Mouse (Mus musculus) heart, embryonic 13.5 days (tissue): ENCODE data around the gene Sec22c. TPM values are rescaled to one million over a fixed set of nuclear protein-coding genes. Genes with fewer than 3 reads are reported as not detected.

Experiments used
- ATAC-seq: fragments of 200-750 bp; cut with Nextera tagmentation; 2 replicates; pipeline ENCODE4 v1.8.0; 2017; ENCODE audit warnings: moderate TSS enrichment; ENCODE audit not compliant: insufficient number of reproducible peaks, low FRiP score, low TSS enrichment; ENCODE audit errors: extremely low read depth
- H3K27ac ChIP-seq: fragments of 300-500 bp; sonication (generic); replicated peaks from 2 replicates; pipeline ENCODE4 v1.5.1; 2015; ENCODE audit warnings: moderate library complexity, mild to moderate bottlenecking, inconsistent platforms
- H3K27me3 ChIP-seq: fragments of 300-500 bp; sonication (generic); replicated peaks from 2 replicates; pipeline ENCODE4 v1.6.1; 2015; ENCODE audit warnings: mild to moderate bottlenecking, inconsistent platforms
- H3K36me3 ChIP-seq: fragments of 300-500 bp; sonication (generic); 2 replicates; pipeline ENCODE4 v1.6.1; 2015; ENCODE audit warnings: mild to moderate bottlenecking, inconsistent platforms
- H3K4me1 ChIP-seq: fragments of 300-500 bp; sonication (generic); 2 replicates; pipeline ENCODE4 v1.6.1; 2015; ENCODE audit warnings: inconsistent platforms
- H3K4me2 ChIP-seq: fragments of 300-500 bp; sonication (generic); 2 replicates; pipeline ENCODE4 v1.6.1; 2015; ENCODE audit warnings: inconsistent platforms, mild to moderate bottlenecking, moderate library complexity
- H3K4me3 ChIP-seq: fragments of 300-500 bp; sonication (generic); 2 replicates; pipeline ENCODE4 v1.5.1; 2015; ENCODE audit warnings: moderate library complexity, mild to moderate bottlenecking, inconsistent platforms
- H3K9ac ChIP-seq: fragments of 300-500 bp; sonication (generic); 2 replicates; pipeline ENCODE4 v1.6.1; 2015; ENCODE audit warnings: inconsistent platforms, mild to moderate bottlenecking, moderate library complexity
- H3K9me3 ChIP-seq: fragments of 300-500 bp; sonication (generic); 2 replicates; pipeline ENCODE4 v1.6.1; 2016; ENCODE audit warnings: inconsistent platforms
- WGBS: fragments of 180-500 bp; shearing (Covaris S2); methylation state at CpG from one replicate; pipeline ENCODE4 v1.1.7; 2015; ENCODE audit warnings: mixed read lengths; 5-methylcytosine and 5-hydroxymethylcytosine counted together
- polyA plus RNA-seq: library from polyadenylated mRNA; unstranded; fragments of >200 nt; fragmentation: Nextera tagmentation; extraction: Ambion mirVana; gene quantifications from 2 replicates; pipeline ENCODE4 v1.2.1, GENCODE M21; 2015

The Sec22c gene
- polyA plus RNA-seq, 1 experiment from 2014 or later = 6.3 TPM

GRCm38 (mm10) chr9:121671300-121671699 lies 34.0 kb downstream of the Sec22c start:
- Histone ChIP-seq H3K9me3 (no peaks in the 10 kb centered on the region), H3K27ac (no peak overlapping the region), H3K36me3 (no peaks in the 10 kb centered on the region), H3K4me3 (no peak overlapping the region), H3K9ac (no peak overlapping the region), H3K4me2 (no peak overlapping the region), H3K4me1 (peaks cover 39% of the 10 kb centered on the region), H3K27me3 (peaks cover 48% of the 10 kb centered on the region)
- ATAC-seq = no peak
- 29% methylated on average over 7 of the region's 7 CpGs for WGBS

DNA sequence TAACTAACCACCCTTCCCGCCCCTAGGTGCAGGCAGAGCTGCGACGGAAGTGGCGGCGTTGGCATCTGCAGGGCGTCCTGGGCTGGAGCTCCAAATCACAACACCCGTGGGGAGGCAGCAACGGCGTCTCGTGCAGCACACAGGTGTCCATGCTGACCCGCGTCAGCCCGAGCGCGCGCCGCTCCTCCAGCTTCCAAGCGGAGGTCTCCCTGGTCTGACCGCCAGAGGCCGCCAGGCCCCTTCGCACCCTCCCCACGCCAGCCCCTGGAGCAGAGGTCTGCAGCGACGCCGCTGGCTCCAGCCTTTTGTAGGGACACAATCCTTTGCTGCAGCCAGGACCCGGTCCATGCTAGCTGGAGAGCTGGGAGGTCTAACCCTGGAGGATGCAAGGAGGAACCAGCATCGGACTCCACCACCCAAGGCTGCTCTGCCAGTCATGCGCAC lies 35.9 kb downstream of the Sec22c start:
- H3K9ac ChIP-seq = peak overlapping the region; percentile 72
- no peak for ATAC-seq
- H3K4me3 ChIP-seq = peak overlapping the region; percentile 47
- WGBS = under 1% methylated on average over 28 of the region's 28 CpGs
- peaks cover 67% of the 10 kb centered on the region for H3K27me3 ChIP-seq
- no peaks in the 10 kb centered on the region for H3K9me3 ChIP-seq
- no peak overlapping the region for H3K27ac ChIP-seq
- H3K4me2 ChIP-seq = peak overlapping the region; percentile 74
- no peaks in the 10 kb centered on the region for H3K36me3 ChIP-seq
- H3K4me1 ChIP-seq = peaks cover 39% of the 10 kb centered on the region

DNA sequence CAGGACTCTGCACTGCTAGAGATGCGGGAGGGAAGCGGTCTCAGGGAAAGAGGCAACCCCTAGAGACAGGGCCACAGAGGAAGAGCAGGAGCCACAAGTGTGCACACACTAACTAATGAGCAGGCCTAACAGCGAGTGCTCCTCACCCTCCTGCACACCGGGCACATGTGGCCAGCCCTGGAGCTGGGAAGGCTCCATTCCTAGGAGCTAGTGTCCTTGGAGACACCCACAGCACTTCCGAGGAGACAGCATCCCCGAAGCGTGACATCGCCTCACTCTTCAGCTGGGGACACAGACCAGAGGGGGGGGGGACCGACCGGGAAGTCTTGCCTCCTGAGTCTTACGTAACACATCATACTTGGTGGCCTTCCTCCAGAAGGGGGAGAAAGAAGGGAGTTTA lies 37.5 kb downstream of the Sec22c start:
- Histone ChIP-seq H3K4me1 (peaks cover 35% of the 10 kb centered on the region), H3K4me2 (no peak overlapping the region), H3K9ac (no peak overlapping the region), H3K9me3 (no peaks in the 10 kb centered on the region), H3K27me3 (peaks cover 82% of the 10 kb centered on the region), H3K36me3 (no peaks in the 10 kb centered on the region), H3K27ac (no peak overlapping the region), H3K4me3 (no peak overlapping the region)
- ATAC-seq = no peak
- 78% methylated on average over 11 of the region's 11 CpGs for WGBS

DNA sequence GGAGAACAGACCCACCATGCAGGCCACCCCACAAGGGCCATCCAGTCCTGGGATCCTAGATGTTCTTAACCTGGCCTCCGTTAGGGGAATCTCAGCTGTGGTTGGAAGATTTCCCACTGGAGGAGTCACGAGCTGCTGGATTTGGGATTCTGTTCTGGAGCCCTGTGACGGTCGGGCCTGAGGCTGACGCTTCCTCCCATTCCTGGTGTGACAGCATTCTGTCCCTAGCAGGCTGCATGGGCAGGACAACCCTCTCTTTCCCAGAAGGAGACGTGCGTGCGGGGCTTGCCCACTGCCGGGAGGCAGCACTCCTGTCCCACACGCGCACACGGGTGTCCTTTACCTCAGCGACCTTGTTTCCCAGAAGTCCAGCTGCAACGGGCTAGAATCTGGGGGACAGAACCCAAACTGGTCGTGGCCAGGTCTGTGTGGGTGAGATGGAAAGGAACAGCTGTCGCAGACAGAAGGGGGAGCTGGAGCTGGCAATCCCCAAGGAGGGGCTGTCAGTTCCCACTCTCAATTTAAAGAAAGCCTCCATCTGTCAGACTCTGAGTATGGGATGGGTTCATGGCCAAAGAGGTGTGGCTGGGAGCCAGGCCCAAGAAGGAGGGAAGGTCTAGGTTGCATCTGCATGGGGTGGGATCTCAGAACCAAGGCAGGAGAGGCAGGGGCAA lies 38.2 kb downstream of the Sec22c start:
- H3K4me3 ChIP-seq = no peak overlapping the region
- no peaks in the 10 kb centered on the region for H3K36me3 ChIP-seq
- H3K4me2 ChIP-seq = no peak overlapping the region
- H3K9ac ChIP-seq = no peak overlapping the region
- peaks cover 28% of the 10 kb centered on the region for H3K4me1 ChIP-seq
- WGBS = 68% methylated on average over 16 of the region's 16 CpGs
- no peak overlapping the region for H3K27ac ChIP-seq
- H3K9me3 ChIP-seq = no peaks in the 10 kb centered on the region
- H3K27me3 ChIP-seq = peaks cover 89% of the 10 kb centered on the region
- ATAC-seq = no peak

GRCm38 (mm10) chr9:121664104-121664503 lies 41.2 kb downstream of the Sec22c start:
- H3K27ac ChIP-seq = no peak overlapping the region
- WGBS = 75% methylated on average over 5 of the region's 5 CpGs
- no peaks in the 10 kb centered on the region for H3K9me3 ChIP-seq
- no peak overlapping the region for H3K9ac ChIP-seq
- no peak for ATAC-seq
- H3K4me3 ChIP-seq = no peak overlapping the region
- peaks cover 2% of the 10 kb centered on the region for H3K4me1 ChIP-seq
- H3K36me3 ChIP-seq = no peaks in the 10 kb centered on the region
- peaks cover 81% of the 10 kb centered on the region for H3K27me3 ChIP-seq
- no peak overlapping the region for H3K4me2 ChIP-seq

GRCm38 (mm10) chr9:121663467-121663866 lies 41.8 kb downstream of the Sec22c start:
- H3K27me3 ChIP-seq = peaks cover 78% of the 10 kb centered on the region
- H3K4me3 ChIP-seq = no peak overlapping the region
- H3K36me3 ChIP-seq = no peaks in the 10 kb centered on the region
- H3K4me1 ChIP-seq = no peaks in the 10 kb centered on the region
- H3K27ac ChIP-seq = no peak overlapping the region
- no peak overlapping the region for H3K9ac ChIP-seq
- no peaks in the 10 kb centered on the region for H3K9me3 ChIP-seq
- no peak for ATAC-seq
- 58% methylated on average over 6 of the region's 6 CpGs for WGBS
- no peak overlapping the region for H3K4me2 ChIP-seq

- Histone ChIP-seq H3K4me3 (no peak overlapping the region), H3K27ac (no peak overlapping the region), H3K4me2 (no peak overlapping the region), H3K36me3 (no peaks in the 10 kb centered on the region), H3K27me3 (peaks cover 56% of the 10 kb centered on the region), H3K9ac (no peak overlapping the region), H3K4me1 (0 out of 2 replicates have a peak, but pooled peaks cover 5% of the 10 kb centered on the region), H3K9me3 (no peaks in the 10 kb centered on the region)
- ATAC-seq = no peak
- 69% methylated on average over 7 of the region's 7 CpGs for WGBS
Measured at GRCm38 (mm10) chr9:121659791-121660190, 45.5 kb downstream of the Sec22c start.

- Histone ChIP-seq H3K4me3 (no peak overlapping the region), H3K4me2 (no peak overlapping the region), H3K36me3 (no peaks in the 10 kb centered on the region), H3K4me1 (0 out of 2 replicates have a peak, but pooled peaks cover 5% of the 10 kb centered on the region), H3K27ac (no peak overlapping the region), H3K9ac (no peak overlapping the region), H3K27me3 (peaks cover 41% of the 10 kb centered on the region), H3K9me3 (no peaks in the 10 kb centered on the region)
- no peak for ATAC-seq
- 63% methylated on average over 7 of the region's 7 CpGs for WGBS
Measured at GRCm38 (mm10) chr9:121658248-121658647, 47.0 kb downstream of the Sec22c start.

DNA sequence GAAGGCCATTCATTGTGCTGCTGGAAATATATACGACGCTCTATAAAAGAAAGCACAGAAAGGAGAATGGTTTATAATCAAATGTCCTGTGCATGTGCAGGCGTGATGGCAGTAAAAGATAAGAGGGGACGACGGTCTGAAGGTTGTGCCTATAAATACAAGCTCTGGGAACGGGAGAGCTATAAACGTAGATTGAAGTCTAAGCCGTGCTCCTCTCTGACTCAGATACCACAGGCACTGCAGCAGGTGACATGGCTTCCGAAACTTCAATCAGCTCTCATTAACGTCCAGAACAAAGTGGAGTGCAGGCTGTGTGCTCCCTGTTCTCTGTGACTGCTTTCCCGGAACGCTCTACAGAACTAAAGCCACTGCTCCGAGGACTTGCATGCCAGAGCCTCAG lies 48.1 kb downstream of the Sec22c start:
- H3K4me3 ChIP-seq = no peak overlapping the region
- peaks cover 9% of the 10 kb centered on the region; the same call in 1 of the 2 replicates for H3K4me1 ChIP-seq
- H3K9me3 ChIP-seq = no peaks in the 10 kb centered on the region
- no peak overlapping the region for H3K27ac ChIP-seq
- ATAC-seq = no peak
- 40% methylated on average over 13 of the region's 13 CpGs for WGBS
- H3K9ac ChIP-seq = no peak overlapping the region
- no peak overlapping the region for H3K4me2 ChIP-seq
- no peaks in the 10 kb centered on the region for H3K36me3 ChIP-seq
- peaks cover 36% of the 10 kb centered on the region for H3K27me3 ChIP-seq

GRCm38 (mm10) chr9:121656322-121656721 lies 49.0 kb downstream of the Sec22c start:
- Histone ChIP-seq H3K36me3 (no peaks in the 10 kb centered on the region), H3K9ac (no peak overlapping the region), H3K27me3 (peaks cover 35% of the 10 kb centered on the region), H3K9me3 (no peaks in the 10 kb centered on the region), H3K4me2 (no peak overlapping the region), H3K27ac (no peak overlapping the region), H3K4me3 (no peak overlapping the region), H3K4me1 (peaks cover 9% of the 10 kb centered on the region; the same call in 1 of the 2 replicates)
- no peak for ATAC-seq
- WGBS = 83% methylated on average over 5 of the region's 5 CpGs

GRCm38 (mm10) chr9:121653668-121654067 lies 51.6 kb downstream of the Sec22c start:
- no peaks in the 10 kb centered on the region for H3K9me3 ChIP-seq
- H3K4me1 ChIP-seq = peaks cover 9% of the 10 kb centered on the region; the same call in 1 of the 2 replicates
- H3K27ac ChIP-seq = no peak overlapping the region
- no peak overlapping the region for H3K4me3 ChIP-seq
- peaks cover 21% of the 10 kb centered on the region for H3K27me3 ChIP-seq
- no peaks in the 10 kb centered on the region for H3K36me3 ChIP-seq
- ATAC-seq = no peak
- WGBS = 79% methylated on average over 10 of the region's 10 CpGs
- H3K4me2 ChIP-seq = no peak overlapping the region
- no peak overlapping the region for H3K9ac ChIP-seq

DNA sequence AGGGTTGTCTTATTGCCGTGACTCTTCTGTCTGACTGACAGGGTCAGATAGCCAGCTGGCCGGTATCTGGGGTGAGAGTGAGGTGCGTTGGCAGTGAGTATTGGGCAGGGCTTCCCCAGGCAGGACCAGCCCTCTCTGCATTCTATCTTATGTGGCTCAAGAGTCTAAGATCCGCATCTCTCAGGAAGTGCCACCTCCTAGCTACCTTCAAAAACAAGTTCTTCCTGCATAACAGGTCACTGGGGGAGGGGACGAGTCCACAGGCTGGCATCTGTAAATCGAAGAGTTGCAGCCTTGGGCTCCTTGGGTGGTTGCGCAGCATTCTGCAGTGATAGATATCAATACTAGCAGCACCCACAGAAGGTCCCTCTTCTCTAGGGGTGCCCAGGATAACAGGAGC lies 58.3 kb downstream of the Sec22c start:
- no peak overlapping the region for H3K4me3 ChIP-seq

More for the DNA sequence above, 58.3 kb downstream of the Sec22c start:
- no peaks in the 10 kb centered on the region for H3K9me3 ChIP-seq
- ATAC-seq = no peak
- peaks cover 15% of the 10 kb centered on the region for H3K4me1 ChIP-seq
- peaks cover 52% of the 10 kb centered on the region for H3K27me3 ChIP-seq
- H3K36me3 ChIP-seq = no peaks in the 10 kb centered on the region
- H3K4me2 ChIP-seq = no peak overlapping the region
- no peak overlapping the region for H3K9ac ChIP-seq
- 48% methylated on average over 7 of the region's 7 CpGs for WGBS
- no peak overlapping the region for H3K27ac ChIP-seq
